Mouse (Mus musculus): ENCODE data around the gene Pdzd7. TPM values are rescaled to one million over a fixed set of nuclear protein-coding genes. Genes with fewer than 3 reads are reported as not detected.

Pdzd7 gene
- polyA plus RNA-seq (2012; rRNA removed) = 0.61 and 0.70 TPM in 2 replicates

- DNase-seq (ENCODE audit: low read depth) = no peak
These were observed at the start of gene Pdzd7 for GRCm38 (mm10) chr19:45045651-45046050. Pdzd7 (minus strand) TSS chr19:45045717.

GRCm38 (mm10) chr19:45081841-45082550 lies 36.5 kb upstream of the Pdzd7 start:
- DNase-seq (ENCODE audit: low read depth) = no peak

GRCm38 (mm10) chr19:45081279-45081678 lies 35.8 kb upstream of the Pdzd7 start:
- no peak for DNase-seq (ENCODE audit: low read depth)

- DNase-seq (ENCODE audit: low read depth) = no peak
These were observed 35.2 kb upstream of the Pdzd7 start for GRCm38 (mm10) chr19:45080711-45081110.

GRCm38 (mm10) chr19:45079769-45080515 lies 34.4 kb upstream of the Pdzd7 start:
- DNase-seq (ENCODE audit: low read depth) = no peak

GRCm38 (mm10) chr19:45078971-45079764 lies 33.7 kb upstream of the Pdzd7 start:
- DNase-seq (ENCODE audit: low read depth) = no peak

GRCm38 (mm10) chr19:45077742-45078645 lies 32.5 kb upstream of the Pdzd7 start:
- DNase-seq (ENCODE audit: low read depth) = no peak

- DNase-seq (ENCODE audit: low read depth) = no peak
These were observed 31.3 kb upstream of the Pdzd7 start for GRCm38 (mm10) chr19:45076586-45077510.

- DNase-seq (ENCODE audit: low read depth) = no peak
These were observed 30.6 kb upstream of the Pdzd7 start for GRCm38 (mm10) chr19:45076036-45076575.

- no peak for DNase-seq (ENCODE audit: low read depth)
These were observed 30.0 kb upstream of the Pdzd7 start for GRCm38 (mm10) chr19:45075323-45076035.

- DNase-seq (ENCODE audit: low read depth) = no peak
These were observed 29.2 kb upstream of the Pdzd7 start, which contains the start of gene Kazald1 for GRCm38 (mm10) chr19:45074580-45075322. Kazald1 (plus strand) TSS chr19:45075241.

- DNase-seq (ENCODE audit: low read depth) = no peak
These were observed 28.5 kb upstream of the Pdzd7 start for GRCm38 (mm10) chr19:45073871-45074542.

GRCm38 (mm10) chr19:45067758-45068510 lies 22.4 kb upstream of the Pdzd7 start:
- DNase-seq (ENCODE audit: low read depth) = no peak

GRCm38 (mm10) chr19:45067170-45067569 lies 21.7 kb upstream of the Pdzd7 start:
- no peak for DNase-seq (ENCODE audit: low read depth)

- DNase-seq (ENCODE audit: low read depth) = no peak
These were observed 19.7 kb upstream of the Pdzd7 start for GRCm38 (mm10) chr19:45065226-45065625.

- no peak for DNase-seq (ENCODE audit: low read depth)
These were observed 18.2 kb upstream of the Pdzd7 start for GRCm38 (mm10) chr19:45063565-45064292.

Data from gonadal fat pad, adult 2 months (tissue).